Mouse (Mus musculus): ENCODE measurements around the gene Sspn. TPM values are rescaled to one million over a fixed set of nuclear protein-coding genes. Genes with fewer than 3 reads are reported as not detected.

The Sspn gene
- total and polyA plus RNA-seq, 3 experiments, result not detected

DNA sequence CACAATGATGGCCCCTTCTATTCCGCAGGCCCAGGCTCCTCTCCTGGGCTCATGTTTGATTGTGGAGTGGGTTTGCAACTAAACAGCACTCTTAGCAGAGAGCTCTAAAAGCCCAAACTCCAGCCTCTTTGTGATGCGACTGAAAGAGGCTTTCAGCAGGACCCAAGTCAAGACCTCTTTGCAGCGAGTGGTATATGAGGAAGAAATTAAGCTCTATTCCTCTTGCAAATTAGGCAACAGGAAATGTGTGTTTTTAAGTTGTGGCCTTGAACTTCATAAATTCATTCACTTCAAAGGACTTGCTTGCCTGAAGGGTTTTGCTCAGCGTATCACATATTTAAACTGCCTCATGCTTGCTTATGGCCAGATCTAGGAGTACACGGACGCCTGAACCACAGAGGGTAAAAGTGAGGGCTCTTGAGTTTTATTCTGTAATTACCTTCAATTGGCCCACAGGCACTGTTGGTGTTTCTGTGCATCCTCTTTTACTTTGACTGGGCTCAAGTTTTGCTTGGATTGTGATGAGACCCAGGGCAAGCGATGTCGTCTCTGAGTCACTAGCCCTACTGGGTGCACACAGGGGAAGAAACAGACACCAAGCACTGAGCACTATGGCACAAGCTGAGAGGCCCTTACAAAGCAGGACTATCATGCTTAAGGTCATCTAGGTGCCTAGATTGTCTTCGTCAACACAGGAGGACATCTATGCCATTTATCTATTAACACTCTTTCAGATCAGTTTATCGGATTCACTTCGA lies 73.9 kb downstream of the Sspn start:
- no peak for TF ChIP-seq USF2 (IDR thresholded peaks at IDR 0.05; ENCODE audit: borderline replicate concordance in 1 of 2, insufficient read depth in 1 of 2, low read depth in 1 of 2, low read length in 2 of 2)
- TF ChIP-seq TAL1 (IDR thresholded peaks at IDR 0.05; ENCODE audit: low read length), result no peak
- TF ChIP-seq E2F4 (IDR thresholded peaks at IDR 0.05; ENCODE audit: borderline replicate concordance, low read depth, low read length), result no peak
- TF ChIP-seq MAX (IDR thresholded peaks at IDR 0.05; ENCODE audit: low read length), result no peak
- no peak for TF ChIP-seq CHD1 (IDR thresholded peaks at IDR 0.05; ENCODE audit: low read depth, low read length)
- no peak for TF ChIP-seq TCF12 (IDR thresholded peaks at IDR 0.05; ENCODE audit: low read depth, low read length)
- TF ChIP-seq POLR2AphosphoS2 (IDR thresholded peaks at IDR 0.05; ENCODE audit: low read length), result no peak
- no peak for TF ChIP-seq ELF1 (IDR thresholded peaks at IDR 0.05; ENCODE audit: low read depth, low read length)
- TF ChIP-seq USF1 (IDR thresholded peaks at IDR 0.05; ENCODE audit: low read depth, low read length), result no peak
- no peak for TF ChIP-seq SIN3A (IDR thresholded peaks at IDR 0.05; ENCODE audit: low read length)
- TF ChIP-seq CHD2 (IDR thresholded peaks at IDR 0.05; ENCODE audit: low read length), result no peak
- TF ChIP-seq MEF2A (IDR thresholded peaks at IDR 0.05; ENCODE audit: extremely low read depth, insufficient replicate concordance, low read depth, low read length, poor library complexity, severe bottlenecking), result no peak
- no peak for TF ChIP-seq ZNF384 (IDR thresholded peaks at IDR 0.05; ENCODE audit: low read depth, low read length)
- no peak for TF ChIP-seq POLR2A (IDR thresholded peaks at IDR 0.05; ENCODE audit: control insufficient read depth in 1 of 2, insufficient read depth in 1 of 2, low read depth in 1 of 2, low read length in 2 of 2, poor library complexity in 1 of 2)
- TF ChIP-seq MAZ (IDR thresholded peaks at IDR 0.05; ENCODE audit: low read depth, low read length), result no peak
- TF ChIP-seq RAD21 (IDR thresholded peaks at IDR 0.05; ENCODE audit: low read depth, low read length), result no peak
- TF ChIP-seq ZKSCAN1 (IDR thresholded peaks at IDR 0.05; ENCODE audit: low read depth, low read length), result no peak
- TF ChIP-seq ETS1 (IDR thresholded peaks at IDR 0.05; ENCODE audit: low read depth, low read length), result no peak
- TF ChIP-seq NRF1 (IDR thresholded peaks at IDR 0.05; ENCODE audit: insufficient read depth, low read depth, low read length, poor library complexity, severe bottlenecking), result no peak
- Histone ChIP-seq H3K27ac (ENCODE audit: control insufficient read depth, low read depth, low read length) (no peak overlapping the region), H3K9ac (ENCODE audit: control insufficient read depth, low read depth, low read length, poor library complexity, severe bottlenecking) (no peak overlapping the region), H3K4me3 (ENCODE audit: control insufficient read depth in 1 of 2, insufficient read depth in 1 of 2, low read depth in 2 of 2, low read length in 2 of 2) (no peak overlapping the region), H3K9me3 (replicated peaks; ENCODE audit: insufficient read depth, low read length) (no peaks in the 10 kb centered on the region), H3K4me1 (ENCODE audit: control insufficient read depth in 1 of 2, insufficient read depth in 2 of 2, low read length in 2 of 2) (peaks cover 0 to 7% of the 10 kb centered on the region in 2 experiments; a peak in 2 of 4 replicates), H3K27me3 (ENCODE audit: control insufficient read depth in 1 of 2, insufficient read depth in 2 of 2, low read length in 2 of 2) (no peaks in the 10 kb centered on the region), H3K36me3 (ENCODE audit: control insufficient read depth in 1 of 2, insufficient read depth in 2 of 2, low read length in 2 of 2) (no peaks in the 10 kb centered on the region; a peak in 1 of 4 replicates), H3K79me2 (ENCODE audit: control insufficient read depth, insufficient read depth, low read length, poor library complexity) (no peaks in the 10 kb centered on the region)
- DNase-seq (ENCODE audit: low read depth, low spot score), result no peak

Data from MEL (cell line).